Mouse (Mus musculus) brain, embryonic 14.5 days (tissue): ENCODE data around the gene Egfl8.

ENCODE experiments used
- CTCF ChIP-seq: fragments of 200-500 bp; IDR thresholded peaks from 2 replicates; pipeline ENCODE4 v1.5.1; 2012; ENCODE audit warnings: inconsistent platforms, mild to moderate bottlenecking, moderate library complexity, borderline replicate concordance; ENCODE audit not compliant: insufficient read depth, insufficient read length; ENCODE audit errors: extremely low read depth
- POLR2A ChIP-seq: fragments of 200-500 bp; IDR thresholded peaks from 2 replicates; pipeline ENCODE4 v1.6.1; 2012; ENCODE audit warnings: mild to moderate bottlenecking, inconsistent platforms, borderline replicate concordance; ENCODE audit not compliant: poor library complexity, insufficient read depth, insufficient read length, severe bottlenecking; ENCODE audit errors: extremely low read depth

DNA sequence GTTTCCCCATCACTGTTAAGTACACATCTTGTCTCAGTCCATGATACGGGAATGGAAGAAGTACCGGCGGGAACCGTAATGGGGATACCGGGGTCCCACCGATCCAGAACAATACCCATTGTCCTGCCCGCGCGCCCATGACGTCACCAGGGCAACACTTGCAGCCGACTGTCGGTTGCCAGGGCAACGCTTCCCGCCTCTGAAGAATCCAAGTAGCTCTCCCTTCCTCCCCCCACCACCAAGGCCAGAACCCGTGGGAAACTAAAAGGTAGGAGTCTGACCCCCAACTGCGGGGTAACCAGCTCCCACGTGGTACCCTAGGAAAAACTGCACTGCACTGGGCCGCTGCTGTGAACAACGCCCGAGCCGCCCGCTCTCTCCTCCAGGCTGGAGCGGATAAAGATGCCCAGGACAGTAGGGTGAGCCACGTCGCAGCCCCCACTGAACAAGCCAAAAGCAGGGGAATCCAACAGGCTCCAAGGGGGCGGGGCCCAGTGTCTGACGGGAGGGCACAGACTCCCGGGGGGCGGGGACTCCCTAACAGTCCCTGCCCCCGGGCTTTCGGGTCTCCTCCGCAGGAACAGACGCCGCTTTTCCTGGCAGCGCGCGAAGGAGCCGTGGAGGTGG is 28.9 kb downstream of the Egfl8 start:
- TF ChIP-seq CTCF (no peak), POLR2A (no peak)
